Mouse (Mus musculus) lung, adult 10 weeks (tissue): ENCODE results near the gene Olfr550. TPM values are rescaled to one million over a fixed set of nuclear protein-coding genes. Genes with fewer than 3 reads are reported as not detected.

Experiments used
- polyA plus RNA-seq: library from polyadenylated mRNA; stranded (reverse); fragments of 350-450 nt; fragmentation: Illumina TruSeq; extraction: RNeasy Lipid Tissue Mini Kit (QIAGEN cat#74804); gene quantifications from one replicate; pipeline ENCODE4 v1.2.3, GENCODE M21; 2014; ENCODE audit warnings: low read depth, low replicate concordance; ENCODE audit not compliant: insufficient read depth

Gene Olfr550
- 1.3 TPM for polyA plus RNA-seq

DNA sequence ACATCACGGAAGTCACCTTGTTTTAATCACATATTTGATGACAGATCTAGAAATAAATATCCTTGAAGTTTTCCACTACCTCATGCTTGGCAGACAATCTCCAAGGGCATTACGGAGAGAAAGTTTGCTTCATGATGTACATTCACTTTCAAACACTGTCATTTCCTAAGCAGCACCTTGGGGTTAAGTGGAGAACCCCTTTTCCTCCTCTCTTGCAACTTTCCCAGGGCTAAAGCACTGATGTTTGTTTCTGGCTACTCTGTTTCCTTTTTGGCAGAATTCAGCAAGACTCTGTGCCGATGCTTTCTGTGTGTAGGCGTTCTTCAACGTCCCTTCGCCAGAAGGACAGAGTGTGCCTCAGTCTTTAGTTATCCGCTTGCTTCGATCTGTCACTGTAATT lies at the start of gene Olfr550:
Gene Olfr550 (plus strand): TSS at position 301 of the 400 bp plus-strand sequence.

GRCm38 (mm10) chr7:102534449-102534848 lies 36.8 kb upstream of the Olfr550 start, which contains the start of gene Olfr547:
Olfr547 (plus strand) TSS chr7:102534749.

DNA sequence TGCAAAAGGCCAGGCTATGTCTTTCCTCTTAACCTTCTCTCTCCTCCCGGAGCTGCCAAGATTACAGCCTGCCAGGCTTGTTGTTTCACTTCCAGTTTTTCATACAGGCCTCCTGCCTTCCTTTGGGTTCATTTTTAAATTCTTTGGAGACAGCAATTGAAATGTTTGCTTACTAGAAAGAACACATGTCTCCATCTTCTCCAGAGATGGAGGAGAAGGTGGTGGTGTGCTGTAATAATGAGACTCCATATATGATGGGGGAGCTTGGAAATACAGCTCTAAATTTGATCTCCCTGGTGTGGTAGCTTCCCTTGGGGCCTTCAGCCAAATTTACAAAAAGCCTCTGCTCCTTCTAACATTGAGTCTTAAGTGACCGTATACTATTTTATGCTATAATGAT lies 30.6 kb upstream of the Olfr550 start, which contains the start of gene Olfr548-ps1:
Gene Olfr548-ps1 (plus strand): TSS at position 301 of the 400 bp plus-strand sequence.

DNA sequence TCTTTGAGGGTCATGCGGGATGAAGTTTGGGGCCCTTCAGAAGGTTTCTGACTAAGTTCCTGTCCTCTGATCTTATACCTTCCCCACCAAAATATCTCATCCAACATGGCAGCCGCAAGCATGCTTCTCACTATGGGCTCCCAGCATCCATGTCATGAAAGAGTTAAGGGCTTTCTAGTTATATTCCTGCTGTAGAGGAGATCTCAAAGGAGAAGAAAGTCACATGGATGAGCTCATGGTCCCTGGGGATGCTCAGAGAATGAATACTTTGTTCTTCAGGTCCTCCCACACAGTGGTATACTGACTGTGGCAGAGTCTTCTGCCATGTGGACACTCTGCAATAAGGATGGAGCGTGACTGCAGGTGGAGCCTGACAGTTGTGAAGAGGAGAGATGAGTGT lies 21.7 kb upstream of the Olfr550 start, which contains the start of gene Olfr549:
Gene Olfr549 (plus strand): TSS at position 301 of the 400 bp plus-strand sequence.

DNA sequence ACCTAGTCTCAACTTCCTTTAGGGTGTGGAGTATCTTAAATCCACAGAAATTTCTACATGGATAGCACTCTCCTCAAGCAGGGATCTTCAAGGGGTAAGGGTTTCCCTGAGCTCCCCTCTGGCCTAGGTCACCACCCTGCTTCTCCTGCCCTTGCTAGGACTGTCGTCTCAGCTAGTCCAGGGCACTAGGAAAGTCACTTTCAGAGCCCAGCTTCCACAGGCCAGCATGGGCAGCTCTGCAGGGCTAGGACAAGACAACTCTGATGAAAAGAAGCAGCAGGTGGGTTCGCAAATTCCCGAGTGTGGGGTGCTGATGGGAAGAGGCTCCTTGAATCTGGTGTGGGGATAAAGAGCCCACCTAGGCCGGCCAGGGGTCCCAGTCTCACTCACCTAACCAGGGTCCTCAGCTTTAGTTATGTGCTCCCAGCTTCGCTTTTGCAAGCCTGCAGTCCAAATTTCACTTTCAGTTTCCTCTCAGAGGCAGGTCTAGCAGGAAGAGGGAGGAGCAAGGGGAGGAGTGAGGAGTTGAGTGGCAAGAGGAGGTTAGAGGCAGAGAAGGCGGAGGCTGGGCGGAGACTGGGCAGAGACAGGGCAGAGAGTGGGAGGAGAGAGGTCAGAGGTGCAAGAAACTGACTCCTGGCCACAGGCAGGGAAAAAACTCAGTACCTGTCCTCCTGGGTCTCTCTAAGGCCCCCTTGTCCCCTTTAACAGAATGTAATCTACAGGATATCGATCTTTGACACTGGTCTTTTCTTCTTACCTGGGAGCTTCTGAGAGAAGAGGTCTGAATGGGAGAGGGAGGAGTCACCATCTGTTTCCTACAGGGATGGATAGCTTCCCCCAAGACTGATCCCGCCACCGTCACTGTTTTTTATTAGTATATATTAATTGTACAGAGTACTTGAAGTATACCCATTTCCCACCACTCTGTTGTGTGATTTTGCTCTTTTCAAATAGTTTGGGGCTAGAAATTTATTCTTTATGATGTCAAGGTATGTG lies 5.9 kb upstream of the Olfr550 start, which contains the start of gene Trim21:
Gene Trim21 (minus strand): TSS at position 488 of the 999 bp plus-strand sequence.

GRCm38 (mm10) chr7:102591786-102592185 lies 20.5 kb downstream of the Olfr550 start, which contains the start of gene Olfr551:
Olfr551 (minus strand) TSS chr7:102591886.

GRCm38 (mm10) chr7:102597378-102598031 lies 26.3 kb downstream of the Olfr550 start, which contains the start of gene Olfr552:
Olfr552 (plus strand) TSS chr7:102597770.

GRCm38 (mm10) chr7:102618118-102618517 lies 46.9 kb downstream of the Olfr550 start, which contains the start of gene Olfr553:
Olfr553 (minus strand) TSS chr7:102618218.

Other genes starting within 250 kb of the Olfr550 start
- 16.6 TPM for gene Rrm1, start 129.7 kb upstream of the Olfr550 start, polyA plus RNA-seq
- gene Olfr543, start 89.8 kb upstream of the Olfr550 start, polyA plus RNA-seq = not detected
- gene Olfr544, start 83.1 kb upstream of the Olfr550 start, polyA plus RNA-seq = not detected
- not detected for gene Olfr545, start 71.9 kb upstream of the Olfr550 start, polyA plus RNA-seq
- not detected for gene Olfr547, start 36.7 kb upstream of the Olfr550 start, polyA plus RNA-seq
- not detected for gene Olfr548-ps1, start 30.5 kb upstream of the Olfr550 start, polyA plus RNA-seq
- not detected for gene Olfr549, start 21.6 kb upstream of the Olfr550 start, polyA plus RNA-seq
- gene Trim21, start 6.0 kb upstream of the Olfr550 start, polyA plus RNA-seq = 9.4 TPM
- gene Olfr551, start 20.4 kb downstream of the Olfr550 start, polyA plus RNA-seq = not detected
- not detected for gene Olfr552, start 26.3 kb downstream of the Olfr550 start, polyA plus RNA-seq
- not detected for gene Olfr553, start 46.8 kb downstream of the Olfr550 start, polyA plus RNA-seq
- not detected for gene Olfr554, start 67.0 kb downstream of the Olfr550 start, polyA plus RNA-seq
- gene Olfr555, start 87.4 kb downstream of the Olfr550 start, polyA plus RNA-seq = not detected
- gene Olfr556, start 93.5 kb downstream of the Olfr550 start, polyA plus RNA-seq = not detected
- gene Trim68, start 115.9 kb downstream of the Olfr550 start, polyA plus RNA-seq = 7.2 TPM
- gene Olfr557, start 124.5 kb downstream of the Olfr550 start, polyA plus RNA-seq = not detected
- gene Olfr558, start 130.8 kb downstream of the Olfr550 start, polyA plus RNA-seq = 0.21 TPM
- gene Olfr33, start 147.6 kb downstream of the Olfr550 start, polyA plus RNA-seq = not detected
- not detected for gene Olfr559, start 156.0 kb downstream of the Olfr550 start, polyA plus RNA-seq
- not detected for gene Olfr560, start 187.9 kb downstream of the Olfr550 start, polyA plus RNA-seq
- not detected for gene Olfr78, start 188.0 kb downstream of the Olfr550 start, polyA plus RNA-seq
- gene Olfr561, start 199.8 kb downstream of the Olfr550 start, polyA plus RNA-seq = not detected
- gene Olfr564, start 232.0 kb downstream of the Olfr550 start, polyA plus RNA-seq = not detected